Mouse (Mus musculus) intestine, postnatal 0 days (tissue): ENCODE measurements around the gene Slc24a3. TPM values are rescaled to one million over a fixed set of nuclear protein-coding genes. Genes with fewer than 3 reads are reported as not detected.

Experiments used
- ATAC-seq: fragments of 200-750 bp; cut with Nextera tagmentation; 2 replicates; pipeline ENCODE4 v1.8.0; 2017; ENCODE audit warnings: mild to moderate bottlenecking, moderate TSS enrichment, moderate library complexity
- H3K27ac ChIP-seq: fragments of 300-500 bp; sonication (generic); 2 replicates; pipeline ENCODE4 v1.5.1; 2014; ENCODE audit warnings: mild to moderate bottlenecking, low read depth, low read length, moderate library complexity
- H3K27me3 ChIP-seq: fragments of 300-500 bp; sonication (generic); replicated peaks from 2 replicates; pipeline ENCODE4 v1.6.1; 2014; ENCODE audit warnings: low read length, mixed read lengths; ENCODE audit not compliant: control insufficient read depth, insufficient read depth
- H3K36me3 ChIP-seq: fragments of 300-500 bp; sonication (generic); 2 replicates; pipeline ENCODE4 v1.6.1; 2014; ENCODE audit warnings: mild to moderate bottlenecking, moderate library complexity; ENCODE audit not compliant: control insufficient read depth, insufficient read depth
- H3K4me1 ChIP-seq: fragments of 300-500 bp; sonication (generic); replicated peaks from 2 replicates; pipeline ENCODE4 v1.6.1; 2014; ENCODE audit warnings: antibody characterized with exemption, low read length, mixed read lengths; ENCODE audit not compliant: control insufficient read depth, insufficient read depth
- H3K4me2 ChIP-seq: fragments of 300-500 bp; sonication (generic); replicated peaks from 2 replicates; pipeline ENCODE4 v1.6.1; 2014; ENCODE audit warnings: low read depth, mild to moderate bottlenecking, moderate library complexity
- H3K4me3 ChIP-seq: fragments of 300-500 bp; sonication (generic); 2 replicates; pipeline ENCODE4 v1.5.1; 2014; ENCODE audit warnings: low read depth, low read length
- H3K9ac ChIP-seq: fragments of 300-500 bp; sonication (generic); 2 replicates; pipeline ENCODE4 v1.6.1; 2014; ENCODE audit warnings: mild to moderate bottlenecking, low read depth, low read length
- H3K9me3 ChIP-seq: fragments of 300-500 bp; sonication (generic); 2 replicates; pipeline ENCODE4 v1.6.1; 2016; ENCODE audit warnings: mixed run types; ENCODE audit not compliant: control insufficient read depth
- CTCF ChIP-seq: sonication (generic); IDR thresholded peaks from 2 replicates; pipeline ENCODE4 v1.5.1; 2016; ENCODE audit warnings: low read depth, mild to moderate bottlenecking, control low read depth, antibody characterized with exemption, moderate library complexity
- WGBS: fragments of 180-500 bp; shearing (Covaris S2); extraction: QIAGEN DNeasy Blood & Tissue Kit; methylation state at CpG from one replicate; pipeline ENCODE4 v1.1.7; 2014; 5-methylcytosine and 5-hydroxymethylcytosine counted together
- polyA plus RNA-seq: library from polyadenylated mRNA; unstranded; fragments of >200 nt; fragmentation: Nextera tagmentation; extraction: Ambion mirVana; gene quantifications from 2 replicates; pipeline ENCODE4 v1.2.1, GENCODE M21; 2015

The Slc24a3 gene
- polyA plus RNA-seq, 1 experiment from 2014 or later, result 6.5 TPM

DNA sequence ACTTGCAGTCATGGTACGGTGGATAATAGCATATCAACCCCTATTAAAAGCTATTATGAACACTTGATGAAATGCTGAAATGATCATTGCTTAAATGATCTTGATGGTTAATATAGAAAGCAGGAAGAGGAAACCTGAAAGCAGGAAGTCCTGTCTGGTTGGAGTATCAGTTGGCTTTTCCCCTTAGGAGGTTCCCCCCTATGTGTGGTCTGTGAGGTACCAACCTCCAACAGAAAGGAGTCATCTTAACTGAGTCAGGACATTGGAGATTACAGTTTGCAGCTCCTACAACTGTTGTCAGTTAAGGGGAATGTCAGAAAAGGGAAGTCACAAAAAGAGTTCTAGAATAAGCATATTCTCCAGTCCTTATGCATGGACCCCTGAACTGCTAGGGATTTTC, 266.5 kb downstream of the Slc24a3 start:
- Histone ChIP-seq H3K4me1 (no peaks in the 10 kb centered on the region), H3K27ac (no peak overlapping the region), H3K4me2 (no peak overlapping the region), H3K9ac (no peak overlapping the region), H3K4me3 (no peak overlapping the region), H3K9me3 (no peaks in the 10 kb centered on the region), H3K36me3 (no peaks in the 10 kb centered on the region), H3K27me3 (no peaks in the 10 kb centered on the region)
- ATAC-seq, result no peak
- no peak for TF ChIP-seq CTCF
- 94% methylated on average over 1 of the region's 1 CpGs for WGBS

DNA sequence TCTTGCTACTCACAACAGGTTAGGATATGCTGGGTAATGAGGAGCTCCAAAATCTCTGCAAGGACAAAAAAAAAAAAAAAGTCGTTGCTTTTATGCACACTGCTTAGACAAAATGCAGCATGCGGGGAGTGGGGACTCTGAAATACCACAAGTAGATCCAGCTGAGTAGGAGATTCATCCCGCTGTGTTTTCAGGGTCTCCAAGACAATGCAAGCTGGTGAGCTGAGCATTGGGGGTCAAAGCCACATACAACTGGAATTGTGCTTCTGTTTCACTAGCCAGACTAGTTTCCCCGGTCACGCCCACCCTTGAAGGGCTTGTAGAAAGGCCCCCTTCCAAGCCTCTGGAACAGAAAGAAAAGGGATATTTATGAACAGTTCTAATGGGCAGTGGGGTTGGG, 270.8 kb downstream of the Slc24a3 start:
- Histone ChIP-seq H3K4me3 (no peak overlapping the region), H3K9ac (no peak overlapping the region), H3K27ac (no peak overlapping the region), H3K36me3 (no peaks in the 10 kb centered on the region), H3K4me1 (no peaks in the 10 kb centered on the region), H3K4me2 (no peak overlapping the region), H3K9me3 (no peaks in the 10 kb centered on the region), H3K27me3 (no peaks in the 10 kb centered on the region)
- 67% methylated on average over 5 of the region's 5 CpGs for WGBS
- ATAC-seq, result no peak
- no peak for TF ChIP-seq CTCF

DNA sequence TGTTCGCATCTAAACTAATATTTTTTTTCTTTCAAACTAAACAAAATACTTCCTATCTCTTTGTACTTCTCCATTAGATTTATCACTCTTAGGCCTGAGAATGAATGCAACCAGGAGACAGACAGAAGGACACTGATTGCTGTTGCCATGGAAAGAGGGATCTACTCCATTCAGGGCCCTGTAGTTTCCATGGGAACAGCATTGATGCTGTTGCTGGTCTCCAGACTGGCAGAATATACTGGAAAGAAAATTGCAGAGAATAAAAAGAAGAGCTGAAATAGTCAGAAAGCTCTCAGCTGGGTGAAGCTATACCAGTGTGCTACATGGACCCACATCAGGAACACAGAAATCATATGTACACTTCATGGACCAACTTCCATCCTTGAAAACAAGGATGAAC, 272.2 kb downstream of the Slc24a3 start:
- Histone ChIP-seq H3K4me2 (no peak overlapping the region), H3K4me3 (no peak overlapping the region), H3K9ac (no peak overlapping the region), H3K27me3 (no peaks in the 10 kb centered on the region), H3K27ac (no peak overlapping the region), H3K9me3 (no peaks in the 10 kb centered on the region), H3K36me3 (no peaks in the 10 kb centered on the region), H3K4me1 (no peaks in the 10 kb centered on the region)
- no peak for TF ChIP-seq CTCF
- ATAC-seq, result no peak
- 91% methylated on average over 1 of the region's 1 CpGs for WGBS

DNA sequence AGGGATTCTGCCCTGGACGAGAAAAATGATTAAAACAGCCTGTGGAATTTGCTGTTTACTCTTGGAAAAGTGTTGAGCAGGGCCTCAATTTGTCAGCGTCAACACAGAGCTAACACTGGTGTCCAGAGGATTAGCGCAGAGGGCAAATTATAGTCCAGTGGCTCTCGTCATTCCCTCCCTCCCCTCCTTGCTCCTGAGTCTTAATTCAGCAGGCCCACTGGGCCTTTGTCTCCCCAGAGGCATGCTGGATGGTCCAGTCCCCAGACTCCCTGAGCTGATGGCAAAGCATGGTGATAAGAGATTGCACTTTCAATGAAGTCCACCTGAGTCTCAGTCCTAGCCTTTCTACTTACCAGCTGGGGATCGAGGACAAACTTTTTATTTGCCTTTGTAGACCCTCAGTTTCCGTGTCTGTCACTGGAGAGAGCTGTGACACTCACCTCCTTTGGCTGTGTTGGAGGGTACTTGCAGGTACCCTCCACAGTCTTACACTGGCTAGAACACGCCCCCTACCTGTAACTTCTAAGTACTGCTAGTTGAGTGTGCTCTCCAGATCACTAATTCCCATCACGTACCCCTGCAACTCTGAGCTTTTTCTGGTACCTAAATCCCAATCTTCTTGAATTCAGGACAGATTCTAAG, 289.7 kb downstream of the Slc24a3 start:
- no peak for ATAC-seq
- H3K27ac ChIP-seq, result no peak overlapping the region
- no peak overlapping the region for H3K4me3 ChIP-seq

DNA sequence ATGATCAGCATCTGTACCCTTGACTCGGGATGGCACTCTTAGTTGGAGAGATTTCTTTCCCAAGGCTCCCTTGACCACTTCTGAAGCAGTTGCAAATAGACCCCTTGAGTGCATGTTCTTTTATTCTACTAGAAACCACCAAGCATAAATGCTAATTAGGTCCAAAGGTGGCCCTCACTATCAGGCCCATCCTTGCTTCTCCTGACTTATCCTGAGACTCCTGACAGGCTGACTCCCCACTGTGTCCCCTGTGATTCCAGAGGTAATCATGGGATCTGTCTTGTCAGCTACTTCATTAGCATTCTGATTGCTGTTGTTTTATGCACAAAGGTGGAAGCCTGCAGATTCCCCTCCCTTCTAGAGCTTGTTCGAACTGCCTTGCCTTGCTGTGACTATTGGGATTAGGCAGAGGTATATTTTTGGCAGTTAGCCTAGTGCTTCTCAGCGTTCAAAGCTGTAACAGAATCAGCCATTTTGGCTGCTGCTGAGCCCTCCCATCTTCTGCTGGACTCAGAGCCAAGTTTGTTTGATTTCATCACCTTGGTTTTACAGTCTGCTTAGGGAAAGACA, 293.4 kb downstream of the Slc24a3 start:
- TF ChIP-seq CTCF, result no peak
- ATAC-seq, result 0 out of 2 replicates have a peak, but pooled peaks have one; percentile 54
- Histone ChIP-seq H3K27me3 (no peaks in the 10 kb centered on the region), H3K9me3 (no peaks in the 10 kb centered on the region), H3K27ac (no peak overlapping the region), H3K36me3 (no peaks in the 10 kb centered on the region), H3K4me2 (no peak overlapping the region), H3K4me1 (no peaks in the 10 kb centered on the region), H3K9ac (no peak overlapping the region), H3K4me3 (no peak overlapping the region)
- 53% methylated on average over 3 of the region's 3 CpGs for WGBS

More for the DNA sequence above, 289.7 kb downstream of the Slc24a3 start:
- Histone ChIP-seq H3K9ac (no peak overlapping the region), H3K9me3 (no peaks in the 10 kb centered on the region), H3K36me3 (no peaks in the 10 kb centered on the region), H3K4me1 (no peaks in the 10 kb centered on the region), H3K4me2 (no peak overlapping the region), H3K27me3 (no peaks in the 10 kb centered on the region)
- peak; percentile 46 for TF ChIP-seq CTCF
- 32% methylated on average over 8 of the region's 8 CpGs for WGBS

DNA sequence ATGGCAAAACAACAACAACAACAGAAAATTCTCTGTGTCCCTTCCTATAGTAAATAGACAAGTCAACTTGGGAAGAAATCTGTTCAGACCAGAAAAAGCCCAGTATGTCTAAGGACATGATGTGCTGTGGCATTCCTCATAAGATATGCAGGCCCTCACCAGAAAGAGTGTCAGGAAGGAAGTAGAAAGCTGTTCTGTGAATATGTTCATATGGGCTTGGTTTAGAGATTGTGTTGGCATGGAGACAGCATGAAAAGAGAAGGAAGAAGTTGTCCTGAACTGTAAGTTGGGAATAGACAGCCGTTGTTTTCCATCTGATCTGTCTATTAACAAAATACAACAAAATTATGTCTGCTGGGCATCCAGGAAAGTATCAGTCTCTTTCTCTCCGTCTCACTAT, 294.7 kb downstream of the Slc24a3 start:
- no peak overlapping the region for H3K9ac ChIP-seq
- H3K4me3 ChIP-seq, result no peak overlapping the region
- no peaks in the 10 kb centered on the region for H3K36me3 ChIP-seq
- no peaks in the 10 kb centered on the region for H3K4me1 ChIP-seq
- no peak overlapping the region for H3K27ac ChIP-seq
- no peak for TF ChIP-seq CTCF
- no peak overlapping the region for H3K4me2 ChIP-seq
- H3K27me3 ChIP-seq, result no peaks in the 10 kb centered on the region
- no peaks in the 10 kb centered on the region for H3K9me3 ChIP-seq
- 92% methylated on average over 2 of the region's 2 CpGs for WGBS
- no peak for ATAC-seq
